Mouse (Mus musculus) midbrain, embryonic 13.5 days (tissue): ENCODE data around the gene C1qtnf9. TPM values are rescaled to one million over a fixed set of nuclear protein-coding genes. Genes with fewer than 3 reads are reported as not detected.
A peak's percentile ranks its signal among the peaks of the same experiment; 100 is the strongest.

Experiments
- ATAC-seq: fragments of 200-750 bp; cut with Nextera tagmentation; 2 replicates; pipeline ENCODE4 v1.8.0; 2017; ENCODE audit warnings: mild to moderate bottlenecking, moderate TSS enrichment, moderate library complexity
- H3K27ac ChIP-seq: fragments of 300-500 bp; sonication (generic); 2 replicates; pipeline ENCODE4 v1.5.1; 2015; ENCODE audit warnings: inconsistent platforms, mild to moderate bottlenecking, moderate library complexity
- H3K27me3 ChIP-seq: fragments of 300-500 bp; sonication (generic); 2 replicates; pipeline ENCODE4 v1.6.1; 2015; ENCODE audit warnings: mild to moderate bottlenecking, inconsistent platforms
- H3K36me3 ChIP-seq: fragments of 300-500 bp; sonication (generic); 2 replicates; pipeline ENCODE4 v1.6.1; 2015; ENCODE audit warnings: mild to moderate bottlenecking, inconsistent platforms
- H3K4me1 ChIP-seq: fragments of 300-500 bp; sonication (generic); replicated peaks from 2 replicates; pipeline ENCODE4 v1.6.1; 2015; ENCODE audit warnings: inconsistent platforms
- H3K4me2 ChIP-seq: fragments of 300-500 bp; sonication (generic); replicated peaks from 2 replicates; pipeline ENCODE4 v1.6.1; 2015; ENCODE audit warnings: moderate library complexity, mild to moderate bottlenecking, inconsistent platforms
- H3K4me3 ChIP-seq: fragments of 300-500 bp; sonication (generic); replicated peaks from 2 replicates; pipeline ENCODE4 v1.5.1; 2015; ENCODE audit warnings: mild to moderate bottlenecking, inconsistent platforms
- H3K9ac ChIP-seq: fragments of 300-500 bp; sonication (generic); replicated peaks from 2 replicates; pipeline ENCODE4 v1.6.1; 2015; ENCODE audit warnings: mild to moderate bottlenecking, inconsistent platforms
- H3K9me3 ChIP-seq: fragments of 300-500 bp; sonication (generic); 2 replicates; pipeline ENCODE4 v1.6.1; 2016; ENCODE audit warnings: mild to moderate bottlenecking, inconsistent platforms
- WGBS: fragments of 180-500 bp; shearing (Covaris S2); methylation state at CpG from one replicate; pipeline ENCODE4 v1.1.7; 2015; 5-methylcytosine and 5-hydroxymethylcytosine counted together
- polyA plus RNA-seq: library from polyadenylated mRNA; unstranded; fragments of >200 nt; fragmentation: Nextera tagmentation; extraction: Ambion mirVana; gene quantifications from 2 replicates; pipeline ENCODE4 v1.2.1, GENCODE M21; 2015

The C1qtnf9 gene
- polyA plus RNA-seq, 1 experiment from 2014 or later, result not detected

GRCm38 (mm10) chr14:60798721-60799120, 30.8 kb downstream of the C1qtnf9 start:
- H3K9me3 ChIP-seq, result no peaks in the 10 kb centered on the region
- peaks cover 55% of the 10 kb centered on the region for H3K36me3 ChIP-seq
- no peak overlapping the region for H3K27ac ChIP-seq
- H3K4me2 ChIP-seq, result no peak overlapping the region
- 93% methylated on average over 4 of the region's 4 CpGs for WGBS
- H3K9ac ChIP-seq, result no peak overlapping the region
- H3K4me3 ChIP-seq, result no peak overlapping the region
- no peak for ATAC-seq
- H3K27me3 ChIP-seq, result no peaks in the 10 kb centered on the region
- no peaks in the 10 kb centered on the region for H3K4me1 ChIP-seq

GRCm38 (mm10) chr14:60799762-60800728, 32.1 kb downstream of the C1qtnf9 start:
- H3K27ac ChIP-seq, result no peak overlapping the region
- WGBS, result 53% methylated on average over 9 of the region's 9 CpGs
- H3K36me3 ChIP-seq, result peaks cover 65% of the 10 kb centered on the region
- H3K4me3 ChIP-seq, result no peak overlapping the region
- peak; percentile 50; the same call in 1 of the 2 replicates for ATAC-seq
- H3K9ac ChIP-seq, result no peak overlapping the region
- H3K4me1 ChIP-seq, result no peaks in the 10 kb centered on the region
- H3K27me3 ChIP-seq, result no peaks in the 10 kb centered on the region
- no peak overlapping the region for H3K4me2 ChIP-seq
- no peaks in the 10 kb centered on the region for H3K9me3 ChIP-seq

- no peaks in the 10 kb centered on the region for H3K9me3 ChIP-seq
- WGBS, result 96% methylated on average over 13 of the region's 13 CpGs
- peaks cover 56% of the 10 kb centered on the region for H3K36me3 ChIP-seq
- no peak overlapping the region for H3K9ac ChIP-seq
- H3K4me2 ChIP-seq, result no peak overlapping the region
- no peak for ATAC-seq
- H3K27me3 ChIP-seq, result no peaks in the 10 kb centered on the region
- no peak overlapping the region for H3K27ac ChIP-seq
- no peaks in the 10 kb centered on the region for H3K4me1 ChIP-seq
- no peak overlapping the region for H3K4me3 ChIP-seq
Measured at GRCm38 (mm10) chr14:60802026-60802425, 34.1 kb downstream of the C1qtnf9 start.

GRCm38 (mm10) chr14:60804978-60805377, 37.0 kb downstream of the C1qtnf9 start:
- Histone ChIP-seq H3K27ac (no peak overlapping the region), H3K4me2 (no peak overlapping the region), H3K27me3 (no peaks in the 10 kb centered on the region), H3K4me1 (no peaks in the 10 kb centered on the region), H3K36me3 (peaks cover 46% of the 10 kb centered on the region), H3K9me3 (no peaks in the 10 kb centered on the region), H3K9ac (no peak overlapping the region), H3K4me3 (no peak overlapping the region)
- no peak for ATAC-seq
- 94% methylated on average over 9 of the region's 9 CpGs for WGBS

GRCm38 (mm10) chr14:60805871-60806270, 37.9 kb downstream of the C1qtnf9 start:
- no peaks in the 10 kb centered on the region for H3K4me1 ChIP-seq
- WGBS, result 87% methylated on average over 1 of the region's 1 CpGs
- no peak overlapping the region for H3K9ac ChIP-seq
- H3K27me3 ChIP-seq, result no peaks in the 10 kb centered on the region
- H3K4me3 ChIP-seq, result no peak overlapping the region
- no peaks in the 10 kb centered on the region for H3K9me3 ChIP-seq
- no peak overlapping the region for H3K27ac ChIP-seq
- no peak overlapping the region for H3K4me2 ChIP-seq
- H3K36me3 ChIP-seq, result peaks cover 49% of the 10 kb centered on the region
- no peak for ATAC-seq

GRCm38 (mm10) chr14:60806891-60807344, 39.0 kb downstream of the C1qtnf9 start:
- WGBS, result 55% methylated on average over 11 of the region's 11 CpGs
- Histone ChIP-seq H3K9ac (no peak overlapping the region), H3K27ac (no peak overlapping the region), H3K4me3 (no peak overlapping the region), H3K27me3 (no peaks in the 10 kb centered on the region), H3K4me2 (no peak overlapping the region), H3K9me3 (no peaks in the 10 kb centered on the region), H3K36me3 (peaks cover 47% of the 10 kb centered on the region), H3K4me1 (no peaks in the 10 kb centered on the region)
- ATAC-seq, result no peak

- peaks cover 32% of the 10 kb centered on the region for H3K36me3 ChIP-seq
- H3K27ac ChIP-seq, result no peak overlapping the region
- no peaks in the 10 kb centered on the region for H3K4me1 ChIP-seq
- 95% methylated on average over 8 of the region's 8 CpGs for WGBS
- no peak for ATAC-seq
- no peak overlapping the region for H3K9ac ChIP-seq
- H3K9me3 ChIP-seq, result no peaks in the 10 kb centered on the region
- H3K4me2 ChIP-seq, result no peak overlapping the region
- H3K27me3 ChIP-seq, result no peaks in the 10 kb centered on the region
- no peak overlapping the region for H3K4me3 ChIP-seq
Measured at GRCm38 (mm10) chr14:60809881-60810280, 41.9 kb downstream of the C1qtnf9 start.

- no peak overlapping the region for H3K4me3 ChIP-seq
- H3K27ac ChIP-seq, result no peak overlapping the region
- H3K9me3 ChIP-seq, result no peaks in the 10 kb centered on the region
- no peak overlapping the region for H3K9ac ChIP-seq
- no peaks in the 10 kb centered on the region for H3K4me1 ChIP-seq
- H3K4me2 ChIP-seq, result no peak overlapping the region
- H3K27me3 ChIP-seq, result no peaks in the 10 kb centered on the region
- WGBS, result 89% methylated on average over 4 of the region's 4 CpGs
- ATAC-seq, result no peak
- peaks cover 36% of the 10 kb centered on the region for H3K36me3 ChIP-seq
Measured at GRCm38 (mm10) chr14:60811547-60811946, 43.6 kb downstream of the C1qtnf9 start.

GRCm38 (mm10) chr14:60815098-60815497, 47.2 kb downstream of the C1qtnf9 start:
- WGBS, result 88% methylated on average over 5 of the region's 5 CpGs
- H3K9me3 ChIP-seq, result no peaks in the 10 kb centered on the region
- H3K9ac ChIP-seq, result no peak overlapping the region
- no peak for ATAC-seq
- no peaks in the 10 kb centered on the region for H3K4me1 ChIP-seq
- H3K4me3 ChIP-seq, result no peak overlapping the region
- H3K4me2 ChIP-seq, result no peak overlapping the region
- no peak overlapping the region for H3K27ac ChIP-seq
- H3K27me3 ChIP-seq, result no peaks in the 10 kb centered on the region
- H3K36me3 ChIP-seq, result peaks cover 31% of the 10 kb centered on the region

GRCm38 (mm10) chr14:60818045-60818444, 50.1 kb downstream of the C1qtnf9 start:
- no peak overlapping the region for H3K27ac ChIP-seq
- 88% methylated on average over 5 of the region's 5 CpGs for WGBS
- ATAC-seq, result no peak
- peaks cover 18% of the 10 kb centered on the region for H3K36me3 ChIP-seq
- H3K27me3 ChIP-seq, result no peaks in the 10 kb centered on the region
- H3K4me1 ChIP-seq, result no peaks in the 10 kb centered on the region
- H3K9ac ChIP-seq, result no peak overlapping the region
- H3K9me3 ChIP-seq, result no peaks in the 10 kb centered on the region
- no peak overlapping the region for H3K4me2 ChIP-seq
- H3K4me3 ChIP-seq, result no peak overlapping the region

- ATAC-seq, result no peak
- WGBS, result 91% methylated on average over 2 of the region's 2 CpGs
- Histone ChIP-seq H3K4me1 (no peaks in the 10 kb centered on the region), H3K4me3 (no peak overlapping the region), H3K9me3 (peaks cover 7% of the 10 kb centered on the region), H3K9ac (no peak overlapping the region), H3K36me3 (peaks cover 36% of the 10 kb centered on the region), H3K27me3 (no peaks in the 10 kb centered on the region), H3K4me2 (no peak overlapping the region), H3K27ac (no peak overlapping the region)
Measured at GRCm38 (mm10) chr14:60830096-60830495, 62.2 kb downstream of the C1qtnf9 start.
